Mouse (Mus musculus) heart, postnatal 36 days (tissue): ENCODE data around the gene Aif1. TPM values are rescaled to one million over a fixed set of nuclear protein-coding genes. Genes with fewer than 3 reads are reported as not detected.
A peak's percentile ranks its signal among the peaks of the same experiment; 100 is the strongest.

Experiments used
- DNase-seq, 2 experiments: peaks; one replicate each; pipeline ENCODE4 v3.0.0; 2021 to 2022
- intact Hi-C: fragments of 180-260 bp; cut with DNase I; formaldehyde crosslinking; loops from one replicate; pipeline ENCODE4 v1.15.1; 2025
- total RNA-seq, 2 experiments: library from RNA; stranded (reverse); gene quantifications; 2 replicates each; pipeline ENCODE4 v1.2.3; 2021

The Aif1 gene
- total RNA-seq, 2 experiments from 2014 or later: 2.0 to 6.2 TPM

DNA sequence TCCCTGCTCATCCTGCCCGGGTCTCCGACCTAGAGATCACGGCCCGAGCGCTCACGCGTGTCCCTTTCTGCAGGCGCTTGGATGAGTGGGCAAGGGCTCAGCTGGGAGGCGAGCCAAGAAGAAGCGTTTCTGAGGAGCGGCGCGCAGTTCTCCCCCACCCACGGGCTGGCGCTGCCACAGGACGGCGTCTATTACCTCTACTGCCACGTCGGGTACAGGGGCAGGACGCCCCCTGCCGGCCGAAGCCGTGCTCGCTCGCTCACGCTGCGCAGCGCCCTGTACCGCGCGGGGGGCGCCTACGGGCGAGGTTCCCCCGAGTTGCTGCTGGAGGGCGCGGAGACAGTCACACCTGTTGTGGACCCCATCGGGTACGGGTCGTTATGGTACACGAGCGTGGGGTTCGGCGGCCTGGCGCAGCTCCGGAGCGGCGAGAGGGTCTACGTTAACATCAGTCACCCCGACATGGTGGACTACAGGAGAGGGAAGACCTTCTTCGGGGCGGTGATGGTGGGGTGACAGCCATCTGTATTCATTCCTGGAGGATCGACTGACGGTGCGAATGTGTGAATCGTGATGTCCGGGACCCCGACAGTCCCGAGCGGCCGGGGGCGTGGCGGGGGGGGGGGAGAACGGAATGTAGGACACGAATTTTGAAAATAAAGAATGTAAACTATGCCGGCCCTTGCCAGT is 19.9 kb upstream of the Aif1 start:
- intact Hi-C loops: loop anchor here (1.0 to 2.0 kb wide), 2 partner anchors 17 to 33 kb away; no protein-coding TSS in a partner anchor
- DNase-seq: peak; percentile 87 to 88

DNA sequence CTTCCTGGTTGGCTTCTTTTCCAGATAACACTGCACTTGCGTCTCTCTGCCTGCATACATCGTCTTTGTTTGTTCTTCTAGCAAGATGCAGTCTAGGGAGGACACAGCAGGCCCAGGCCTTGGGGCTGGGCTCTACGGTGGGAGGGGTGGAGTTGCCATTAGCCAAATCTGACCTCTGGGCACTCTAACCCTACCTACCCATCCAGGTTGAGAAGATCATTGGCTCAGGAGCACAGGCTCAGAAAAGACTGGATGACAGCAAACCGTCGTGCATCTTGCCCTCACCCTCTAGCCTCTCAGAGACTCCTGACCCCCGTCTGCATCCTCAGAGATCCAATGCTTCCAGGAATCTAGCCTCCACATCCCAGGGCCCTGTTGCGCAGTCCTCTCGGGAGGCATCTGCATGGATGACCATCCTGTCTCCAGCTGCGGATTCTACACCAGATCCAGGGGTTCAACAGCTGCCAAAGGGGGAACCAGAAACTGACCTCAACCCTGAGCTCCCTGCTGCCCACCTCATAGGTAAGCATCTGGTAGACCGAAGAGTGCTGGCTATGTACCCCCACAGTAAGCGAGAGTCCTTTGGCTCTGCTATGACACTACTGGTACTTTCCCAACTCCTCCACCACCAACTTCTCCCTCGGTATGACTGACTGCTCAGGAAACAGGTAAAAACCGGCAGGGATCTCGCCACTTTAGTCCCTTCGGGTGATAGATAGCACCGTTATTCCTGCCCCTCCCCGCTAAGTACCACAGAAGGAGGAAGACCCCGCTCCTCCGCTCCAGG is 19.2 kb upstream of the Aif1 start:
- intact Hi-C loops: loop anchor here (1.0 kb wide), 1 partner anchor 17 kb away; no protein-coding TSS in a partner anchor
- no peak for DNase-seq

GRCm38 (mm10) chr17:35193881-35194843 is 18.3 kb upstream of the Aif1 start, which contains the start of gene Ltb:
Ltb (plus strand) TSS chr17:35194439.
- no peak for DNase-seq
- intact Hi-C loops: no loop called here

- intact Hi-C loops: no loop called here
- DNase-seq: no peak
These were observed 17.1 kb upstream of the Aif1 start for GRCm38 (mm10) chr17:35192924-35193323.

DNA sequence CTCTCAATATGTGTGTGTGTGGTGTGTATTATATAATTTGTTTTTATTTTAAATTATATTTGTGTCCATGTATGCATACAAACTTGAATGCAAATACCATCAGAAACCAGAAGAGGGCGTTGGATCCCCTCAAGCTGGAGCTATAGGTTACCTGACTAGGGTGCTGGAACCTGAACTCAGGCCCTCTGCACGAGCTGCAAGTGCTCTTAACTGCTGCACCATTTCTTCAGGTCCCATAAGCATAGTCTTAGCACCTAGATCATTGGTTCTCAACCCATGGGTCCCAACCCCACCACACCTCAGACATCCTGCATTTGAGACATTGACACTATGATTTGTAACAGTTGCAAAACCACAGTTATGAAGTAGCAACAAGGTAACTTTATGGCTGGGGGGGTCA is 15.9 kb upstream of the Aif1 start:
- DNase-seq: no peak
- intact Hi-C loops: no loop called here

DNA sequence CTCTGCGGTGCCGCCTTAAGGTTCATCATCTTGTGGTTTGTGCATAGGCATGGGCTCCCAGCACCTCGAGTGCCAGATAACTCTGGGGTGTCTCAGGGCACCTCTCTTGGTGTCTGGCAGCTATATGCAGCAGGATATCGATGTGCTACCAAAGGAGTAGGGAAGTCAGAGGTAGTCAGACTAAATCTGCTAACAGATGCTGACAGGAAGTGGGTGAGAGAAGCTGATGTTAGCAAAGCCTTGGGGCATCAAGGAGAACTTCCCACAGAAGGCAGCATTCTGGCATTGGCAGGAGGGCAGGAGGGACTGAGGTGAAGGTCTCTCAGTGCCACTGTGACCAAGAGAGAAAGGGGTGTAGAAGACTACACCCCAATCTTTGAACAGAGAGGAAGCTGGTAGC is 14.2 kb upstream of the Aif1 start:
- no peak for DNase-seq
- intact Hi-C loops: no loop called here

- intact Hi-C loops: no loop called here
- no peak for DNase-seq
These were observed 13.3 kb upstream of the Aif1 start for GRCm38 (mm10) chr17:35189186-35189585.

DNA sequence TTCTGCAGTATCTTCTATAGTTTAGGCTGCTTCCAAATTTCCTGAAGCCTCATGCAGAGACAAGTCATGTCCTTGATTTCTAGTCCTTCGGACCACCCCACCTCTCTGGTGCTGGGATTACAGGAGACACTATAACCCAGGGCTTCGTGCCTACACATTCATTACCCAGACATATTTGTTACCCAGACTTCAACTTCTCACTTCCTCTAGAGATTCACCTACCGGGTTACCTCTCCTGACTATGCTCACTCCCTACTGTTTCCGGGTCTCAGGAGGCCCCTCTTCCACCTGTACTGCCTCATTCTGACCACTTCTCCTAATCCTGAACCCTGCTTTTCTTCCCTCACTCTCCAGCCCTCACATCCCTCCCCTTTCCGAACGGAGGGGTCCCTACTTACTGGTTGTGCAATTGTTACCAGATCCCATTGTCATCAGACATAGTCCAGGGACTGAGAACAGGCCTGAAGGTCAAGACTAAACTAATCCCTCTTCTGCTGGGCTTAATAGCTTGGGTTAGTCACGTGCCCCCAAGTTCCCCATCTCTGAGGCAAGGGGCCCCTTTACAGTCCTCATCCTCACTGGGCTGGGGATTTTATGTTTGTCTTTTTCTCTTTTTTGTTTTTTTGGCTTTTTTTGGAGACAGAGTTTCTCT is 12.2 kb upstream of the Aif1 start, which contains the start of gene Lst1:
Gene Lst1, minus strand, starts transcription at position 481 of the 652 bp plus-strand sequence.
- DNase-seq: no peak
- intact Hi-C loops: no loop called here

GRCm38 (mm10) chr17:35187345-35187744 is 11.5 kb upstream of the Aif1 start:
- intact Hi-C loops: no loop called here
- no peak for DNase-seq

DNA sequence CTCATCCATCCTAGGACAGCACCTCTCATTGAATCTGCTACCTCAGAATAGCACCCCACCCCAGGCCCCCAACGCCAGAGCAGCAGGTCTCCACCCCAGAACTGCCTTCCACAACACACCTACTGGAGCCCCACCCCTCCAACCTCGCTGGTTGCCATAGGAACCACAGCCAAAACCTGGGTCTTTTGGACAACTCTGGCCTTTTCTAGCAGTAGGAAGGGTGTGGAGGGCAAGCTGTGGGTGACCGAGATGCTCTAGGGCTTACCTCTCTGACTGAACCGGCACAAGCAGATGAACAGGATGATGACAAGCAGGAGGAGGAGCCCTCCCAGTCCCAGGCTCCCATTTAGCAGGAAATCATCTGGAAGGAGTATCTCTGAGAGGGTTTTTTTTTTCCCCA is 10.8 kb upstream of the Aif1 start:
- DNase-seq: peak in 1 of 2 experiments; percentile 49
- intact Hi-C loops: no loop called here

- intact Hi-C loops: no loop called here
- DNase-seq: peak; percentile 74 to 78
These were observed 10.1 kb upstream of the Aif1 start for GRCm38 (mm10) chr17:35185639-35186611.

DNA sequence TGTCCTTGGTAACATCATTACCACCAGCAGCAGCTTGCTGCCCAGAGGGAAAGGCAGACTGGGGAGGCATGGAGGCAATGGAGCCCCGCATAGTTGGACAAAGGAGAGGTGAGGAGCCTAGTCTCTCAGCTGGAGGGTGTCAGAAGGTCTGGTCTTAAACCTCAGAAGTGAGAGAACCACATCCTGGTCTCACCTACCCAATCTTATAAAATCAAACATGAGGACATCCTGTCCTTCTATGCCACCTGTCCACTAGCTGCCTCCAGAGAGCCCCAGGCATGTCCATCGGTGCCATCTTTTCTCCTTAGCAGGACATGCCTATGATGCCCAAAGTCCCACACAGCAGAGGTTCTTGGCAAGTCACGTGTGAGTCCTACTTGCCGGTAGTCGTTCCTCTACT is 4.2 kb upstream of the Aif1 start:
- intact Hi-C loops: no loop called here
- DNase-seq: no peak

GRCm38 (mm10) chr17:35178528-35178927 is 2.7 kb upstream of the Aif1 start:
- intact Hi-C loops: loop anchor here (1.0 kb wide), 2 partner anchors 17 to 54 kb away; no protein-coding TSS in a partner anchor
- DNase-seq: peak; percentile 79 to 83

DNA sequence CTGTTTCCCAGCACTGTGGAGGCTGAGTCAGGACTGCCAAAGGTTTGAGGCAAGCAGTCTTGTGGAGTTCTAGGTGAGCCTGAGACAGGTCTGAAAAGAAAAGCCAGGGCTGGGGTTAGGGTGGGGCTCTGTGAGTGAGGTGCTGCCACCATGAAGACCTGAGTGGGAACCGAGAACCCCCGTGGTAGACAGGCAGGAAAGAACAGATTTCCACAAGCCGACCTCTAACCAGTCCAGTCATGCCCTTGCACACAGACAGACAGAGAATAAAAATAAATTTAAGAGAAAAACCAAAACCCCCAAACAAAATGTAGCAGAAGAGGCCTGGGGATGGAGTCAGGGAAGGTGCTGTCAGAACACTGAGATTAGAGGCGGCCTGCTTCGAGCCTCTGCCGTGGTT is 486 bp downstream of the Aif1 start:
- intact Hi-C loops: no loop called here
- DNase-seq: no peak

GRCm38 (mm10) chr17:35174201-35174977 is 1.5 kb downstream of the Aif1 start:
- DNase-seq: no peak
- intact Hi-C loops: no loop called here

GRCm38 (mm10) chr17:35173329-35173728 is 2.5 kb downstream of the Aif1 start:
- intact Hi-C loops: no loop called here

GRCm38 (mm10) chr17:35172445-35173234 is 3.2 kb downstream of the Aif1 start:
- intact Hi-C loops: no loop called here
- DNase-seq: no peak

More at GRCm38 (mm10) chr17:35173329-35173728, 2.5 kb downstream of the Aif1 start:
- no peak for DNase-seq
